Mouse (Mus musculus): Measurements from ENCODE around the gene Ccdc71.

Ccdc71 gene

GRCm38 (mm10) chr9:108460319-108461178 lies at the start of gene Ccdc71:
Ccdc71 (plus strand) TSS chr9:108460527.
- DNase-seq: peak; percentile 90 to 96

- no peak for DNase-seq
Observed at GRCm38 (mm10) chr9:108411381-108411942, 48.9 kb upstream of the Ccdc71 start.

GRCm38 (mm10) chr9:108412221-108412620 lies 48.1 kb upstream of the Ccdc71 start:
- DNase-seq: peak; percentile 40 to 47

GRCm38 (mm10) chr9:108428384-108428783 lies 31.9 kb upstream of the Ccdc71 start, which contains the start of gene Ccdc36:
Ccdc36 (minus strand) TSS chr9:108428484.
- DNase-seq: no peak

- DNase-seq: no peak
Observed at GRCm38 (mm10) chr9:108431431-108432067, 28.8 kb upstream of the Ccdc71 start.

- no peak for DNase-seq
Observed at GRCm38 (mm10) chr9:108436182-108436581, 24.1 kb upstream of the Ccdc71 start, which contains the start of gene BC048562. BC048562 (plus strand) TSS chr9:108436482.

GRCm38 (mm10) chr9:108439176-108439575 lies 21.2 kb upstream of the Ccdc71 start:
- DNase-seq: peak; percentile 55 to 72

GRCm38 (mm10) chr9:108440485-108440884 lies 19.8 kb upstream of the Ccdc71 start:
- no peak for DNase-seq

- DNase-seq: peak in 1 of 2 experiments; percentile 60
Observed at GRCm38 (mm10) chr9:108441236-108441919, 18.9 kb upstream of the Ccdc71 start.

- no peak for DNase-seq
Observed at GRCm38 (mm10) chr9:108445125-108445524, 15.2 kb upstream of the Ccdc71 start.

GRCm38 (mm10) chr9:108449860-108450259 lies 10.5 kb upstream of the Ccdc71 start:
- peak; percentile 62 to 78 for DNase-seq

GRCm38 (mm10) chr9:108450292-108451169 lies 9.8 kb upstream of the Ccdc71 start:
- peak in 1 of 2 experiments; percentile 68 for DNase-seq

- no peak for DNase-seq
Observed at GRCm38 (mm10) chr9:108451170-108451493, 9.2 kb upstream of the Ccdc71 start.

GRCm38 (mm10) chr9:108451519-108452160 lies 8.7 kb upstream of the Ccdc71 start:
- DNase-seq: no peak

GRCm38 (mm10) chr9:108452291-108452906 lies 7.9 kb upstream of the Ccdc71 start:
- DNase-seq: peak; percentile 96 to 97

- DNase-seq: no peak
Observed at GRCm38 (mm10) chr9:108452911-108453310, 7.4 kb upstream of the Ccdc71 start.

GRCm38 (mm10) chr9:108453458-108453857 lies 6.9 kb upstream of the Ccdc71 start:
- DNase-seq: no peak

GRCm38 (mm10) chr9:108454429-108454828 lies 5.9 kb upstream of the Ccdc71 start:
- no peak for DNase-seq

GRCm38 (mm10) chr9:108455747-108456571 lies 4.4 kb upstream of the Ccdc71 start:
- no peak for DNase-seq

GRCm38 (mm10) chr9:108456953-108457352 lies 3.4 kb upstream of the Ccdc71 start:
- no peak for DNase-seq
